Mouse (Mus musculus): ENCODE results near the gene Lefty1. TPM values are rescaled to one million over a fixed set of nuclear protein-coding genes. Genes with fewer than 3 reads are reported as not detected.
"Not testable (repeated sequence)": the region's sequence is repeated elsewhere in the genome, so short reads cannot be mapped to it uniquely, and the experiment has no call there.

Lefty1 gene
- polyA plus RNA-seq, 2 experiments from 2014 or later, result not detected

DNA sequence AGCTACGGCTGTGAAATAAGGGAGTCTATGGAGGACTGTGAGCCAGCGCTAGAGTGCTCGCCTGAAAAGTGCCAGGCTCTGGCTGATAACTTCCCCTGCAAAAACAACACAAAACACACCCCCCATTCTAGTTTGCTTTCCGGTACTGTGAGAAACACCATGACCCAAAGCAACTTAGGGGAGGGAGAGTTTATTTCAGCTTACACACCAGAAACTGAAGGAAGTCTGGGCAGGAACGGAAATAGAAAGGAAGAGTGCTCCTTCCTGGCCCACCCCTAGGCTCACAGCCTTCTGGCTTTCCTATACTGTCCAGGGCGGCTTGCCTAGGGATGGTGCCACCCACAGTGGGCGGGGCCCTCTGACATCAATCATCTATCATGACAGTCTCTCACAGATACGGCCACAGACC, 22.2 kb downstream of the Lefty1 start:
- ATAC-seq, result no peak

DNA sequence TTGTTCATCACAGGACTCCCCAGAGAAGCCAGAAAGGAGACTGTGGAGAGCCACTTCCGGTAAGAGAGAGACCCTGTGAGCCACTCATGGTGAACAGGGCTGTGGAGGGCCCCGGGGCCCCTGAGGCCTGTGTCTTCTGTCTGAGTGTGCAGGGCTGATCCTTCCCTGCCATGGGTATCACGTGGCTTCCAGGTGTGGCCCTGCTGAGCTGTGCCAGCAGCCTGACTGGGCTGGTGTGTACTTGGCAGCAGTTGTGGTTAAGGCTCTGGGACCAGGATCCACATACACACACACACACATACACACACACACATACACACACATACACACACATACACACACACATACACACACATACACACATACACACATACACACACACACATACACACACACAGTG, 23.2 kb downstream of the Lefty1 start:
- ATAC-seq, result no peak

DNA sequence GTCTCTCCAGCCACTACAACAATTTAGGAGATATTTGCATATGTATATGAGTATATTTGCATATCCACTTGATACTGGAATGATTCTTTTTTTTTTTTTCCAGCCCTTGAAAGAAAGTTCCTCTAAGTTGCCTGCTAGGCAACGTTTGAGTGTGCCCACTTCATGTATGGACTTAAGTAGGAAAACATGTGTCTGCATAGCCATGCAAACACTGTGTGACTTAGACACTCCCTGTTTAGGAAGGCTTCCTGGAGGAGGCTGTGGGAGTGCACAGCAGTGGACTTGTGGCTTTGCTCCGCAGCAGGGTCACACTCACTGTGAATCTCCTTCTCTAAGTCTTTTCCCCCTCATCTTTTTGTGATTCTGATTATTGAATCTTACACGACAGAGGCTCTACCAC, 24.0 kb downstream of the Lefty1 start:
- no peak for ATAC-seq

DNA sequence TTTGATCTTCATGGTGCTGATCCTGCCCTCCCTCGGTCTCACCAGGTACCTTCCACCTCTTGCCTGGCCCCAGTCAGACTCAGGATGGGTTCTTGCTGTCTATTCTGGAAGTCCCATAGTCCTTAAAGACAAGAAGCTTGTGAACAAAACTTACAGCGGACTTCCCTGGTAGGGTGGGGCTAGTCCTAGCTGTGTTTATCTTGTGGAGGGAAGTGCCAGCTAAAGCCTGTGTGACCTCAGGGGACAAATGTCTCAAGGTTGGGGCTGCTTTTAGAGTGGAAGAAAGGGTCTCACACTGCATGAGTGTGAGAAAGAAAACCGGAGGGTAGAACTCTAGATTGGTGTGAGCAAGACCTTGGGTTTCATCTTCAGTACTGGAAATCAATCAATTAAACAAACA, 31.0 kb downstream of the Lefty1 start:
- no peak for ATAC-seq

DNA sequence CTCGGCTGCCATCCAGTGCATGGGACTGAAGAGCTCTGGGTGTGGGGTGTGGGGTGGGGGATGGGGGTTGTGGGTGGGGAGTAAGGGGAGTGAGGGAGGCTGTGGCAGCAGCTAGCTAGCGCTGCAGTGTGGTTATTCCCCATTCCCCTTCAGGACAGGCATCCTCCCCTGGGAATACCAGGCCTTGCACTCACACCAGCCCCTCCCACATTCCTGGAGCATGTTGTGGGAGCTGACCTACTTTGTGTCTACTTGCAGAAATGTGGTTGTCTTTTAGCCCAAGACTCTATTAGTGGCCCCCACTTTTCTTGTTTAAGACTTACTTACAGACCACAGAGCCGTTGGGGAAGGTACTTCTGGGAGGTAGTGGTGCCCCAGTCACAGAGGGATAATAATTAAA, 31.7 kb downstream of the Lefty1 start:
- ATAC-seq, result no peak

DNA sequence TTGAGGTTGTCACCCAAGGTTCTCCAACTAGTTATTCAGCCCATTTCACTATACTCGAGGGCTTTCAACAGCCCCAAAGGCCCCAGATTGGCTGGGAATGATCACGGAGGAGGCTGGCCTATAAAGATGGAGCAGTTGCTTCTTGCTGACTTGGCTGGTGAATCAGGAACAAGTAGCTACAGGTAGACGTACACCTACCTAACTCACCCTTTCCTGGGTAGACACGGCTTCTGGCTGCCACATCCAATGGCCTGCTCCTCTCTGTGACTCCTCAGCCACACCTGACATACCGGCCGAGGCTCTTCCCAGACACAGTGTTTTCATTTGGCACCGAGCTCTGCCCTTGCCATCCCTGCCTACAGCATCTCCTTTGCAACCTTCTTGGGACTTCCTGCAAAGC, 32.4 kb downstream of the Lefty1 start:
- no peak for ATAC-seq

DNA sequence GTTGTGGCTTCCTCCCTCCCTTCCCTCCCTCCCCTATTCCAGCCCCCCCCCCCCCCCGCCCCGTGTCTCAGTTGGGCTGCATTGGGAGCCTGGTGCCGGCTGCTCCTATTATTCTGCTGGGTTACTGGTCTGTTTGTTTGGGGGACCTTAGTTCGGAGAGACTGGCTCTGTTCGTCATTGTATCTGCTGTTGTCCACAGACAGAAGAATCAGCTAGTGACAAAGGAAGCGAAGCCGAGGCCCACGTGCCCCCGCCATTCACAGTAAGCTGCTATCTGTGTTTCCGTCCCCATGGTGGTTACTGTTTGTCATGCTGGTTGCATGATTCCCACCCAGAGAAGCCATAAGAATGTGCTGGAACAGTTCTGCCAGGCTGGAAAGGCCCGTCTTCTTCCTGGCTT, 38.1 kb downstream of the Lefty1 start:
- ATAC-seq, result no peak

DNA sequence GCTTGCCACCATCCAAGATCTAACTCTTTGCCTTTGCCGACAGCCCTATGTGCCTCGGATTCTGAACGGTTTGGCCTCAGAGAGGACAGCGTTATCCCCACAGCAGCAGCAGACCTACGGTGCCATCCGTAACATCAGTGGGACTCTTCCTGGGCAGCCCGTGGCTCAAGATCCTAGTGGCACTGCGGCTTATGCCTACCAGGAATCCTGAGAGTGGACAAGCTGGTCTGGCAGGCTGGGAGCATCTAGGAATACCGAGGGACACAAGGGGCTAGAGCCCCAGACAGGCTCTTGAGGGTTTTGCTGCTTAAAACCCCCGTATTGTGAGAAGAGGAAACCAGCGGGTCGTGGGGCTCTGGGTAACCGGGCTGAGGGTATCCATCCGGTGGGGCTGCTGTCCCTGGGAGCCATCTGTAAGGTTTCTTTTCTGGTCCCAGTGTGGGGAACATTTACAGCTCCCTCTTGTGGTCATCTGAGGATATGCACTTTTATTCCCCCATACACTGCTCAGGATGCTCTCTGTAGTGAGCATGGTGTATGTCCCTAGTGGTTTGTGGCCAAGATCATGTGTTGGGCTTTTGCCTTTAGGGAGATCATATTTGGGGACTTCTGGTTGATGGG, 39.4 kb downstream of the Lefty1 start:
- peak; percentile 72 for ATAC-seq

DNA sequence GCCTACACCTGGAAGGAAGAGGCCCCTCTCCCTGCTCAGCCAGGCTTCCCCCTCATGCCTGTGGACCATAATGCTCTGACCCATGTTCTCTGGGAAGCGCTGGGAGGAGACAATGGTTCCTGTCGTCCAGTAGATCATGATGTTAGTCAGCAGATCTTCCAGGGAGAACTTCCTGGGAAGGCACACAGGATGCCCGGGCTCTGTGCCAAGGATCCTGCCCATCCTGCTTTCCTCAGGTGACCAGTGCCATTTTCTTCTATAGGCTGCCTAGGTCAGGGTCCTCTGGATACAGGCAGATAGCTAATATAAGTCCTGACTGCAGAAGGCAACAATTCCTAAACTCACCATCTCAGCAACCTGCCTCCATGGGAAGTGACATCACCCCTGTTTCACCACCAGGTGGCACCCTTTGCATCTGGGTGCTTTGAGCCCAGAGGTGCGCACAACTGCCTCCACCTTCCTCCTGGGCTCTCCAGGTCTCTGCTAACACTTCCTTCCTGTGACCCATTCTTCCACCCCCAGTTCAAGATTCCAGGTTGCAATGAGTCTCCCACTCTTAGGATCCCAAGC, 41.4 kb downstream of the Lefty1 start:
- ATAC-seq, result peak; percentile 71

DNA sequence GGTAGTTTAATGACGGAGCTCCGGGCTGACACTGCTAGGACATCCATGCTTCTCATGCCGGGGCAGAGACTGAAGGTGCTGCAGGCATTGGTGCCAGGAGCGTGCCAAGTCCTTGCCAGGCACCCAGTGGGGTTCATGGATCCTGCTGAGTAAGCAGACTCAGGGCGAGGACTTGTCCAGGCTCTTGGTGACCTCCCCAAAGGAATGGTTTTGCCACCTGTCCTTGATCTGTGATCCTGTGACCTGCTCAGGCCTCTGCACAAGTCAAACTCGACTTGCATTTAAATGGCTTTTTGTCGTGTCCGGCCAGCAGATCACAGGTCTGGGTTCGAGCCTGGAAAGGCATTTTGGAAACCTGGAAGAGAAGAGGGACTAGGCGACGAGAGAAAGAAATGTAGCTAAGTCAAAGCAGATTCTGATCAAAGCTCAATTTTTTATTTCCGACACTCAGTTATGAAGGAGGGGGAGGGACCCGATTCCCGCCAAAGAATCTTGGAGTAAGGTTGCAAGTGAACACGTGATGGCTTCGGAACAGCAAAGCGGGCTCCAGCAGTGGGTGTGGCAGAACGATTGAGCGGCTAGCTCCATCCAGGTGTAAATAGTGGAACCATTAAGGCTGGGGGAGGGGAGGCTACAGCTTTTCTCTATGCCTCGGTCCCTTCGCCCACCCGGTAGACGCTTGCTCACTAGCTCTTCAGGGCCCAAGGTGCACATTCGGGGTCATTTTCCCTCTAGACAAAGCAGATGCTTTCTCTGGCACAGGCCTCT, 44.8 kb downstream of the Lefty1 start:
- no peak for ATAC-seq

DNA sequence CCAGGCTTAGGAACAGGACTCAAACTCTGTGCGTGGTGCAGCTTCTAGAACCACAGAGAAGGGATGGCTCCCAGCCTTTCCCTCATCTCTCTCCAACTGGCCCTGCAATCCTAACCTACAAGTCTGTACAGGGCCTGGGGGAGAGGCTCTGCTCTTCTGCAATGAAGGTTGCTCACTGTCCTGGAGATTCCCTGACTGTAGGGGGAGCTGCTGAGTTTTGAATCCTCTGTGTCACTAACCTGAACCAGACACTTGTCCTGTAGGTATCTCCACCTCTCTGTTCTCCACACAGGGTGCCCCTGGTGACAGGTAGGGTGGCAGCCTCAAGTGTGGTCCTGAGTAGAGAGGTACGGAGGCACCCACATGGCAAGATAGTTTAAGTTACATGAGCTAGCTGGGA, 45.6 kb downstream of the Lefty1 start:
- peak; percentile 47 for ATAC-seq

DNA sequence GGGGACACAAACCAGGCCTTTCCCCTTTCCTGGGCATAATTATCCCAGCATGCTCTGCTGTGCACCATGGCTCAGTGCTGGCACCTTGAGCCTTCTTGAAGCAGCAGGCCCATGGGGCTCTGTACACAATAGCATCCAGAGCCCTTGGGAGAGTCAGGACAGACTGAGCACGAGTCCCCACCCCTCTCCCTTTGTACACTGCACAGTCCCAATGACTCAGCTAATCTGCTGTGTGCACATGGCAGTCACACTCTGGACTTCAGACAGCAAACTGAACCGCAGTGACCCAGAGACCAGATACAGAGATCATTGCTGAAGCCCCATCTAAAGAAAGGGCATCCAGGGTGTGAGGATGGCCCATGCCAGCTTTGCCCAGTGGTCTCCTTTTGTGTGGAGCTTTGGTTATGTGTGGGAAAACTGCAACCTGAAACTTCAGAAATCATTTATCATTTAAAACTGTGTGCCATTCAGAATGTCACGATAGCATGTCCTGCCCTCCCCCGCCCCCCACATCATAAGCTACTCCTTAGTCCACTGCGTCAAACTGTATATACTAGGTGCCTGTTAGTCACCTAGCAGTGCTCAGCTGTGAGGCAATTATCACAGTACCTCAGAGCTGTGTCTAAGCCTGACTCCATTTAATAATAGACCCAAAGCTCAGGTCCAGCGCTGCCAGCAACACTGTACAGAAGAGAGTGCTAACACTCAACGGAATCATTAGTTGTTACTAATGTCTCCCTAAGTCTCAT, 46.6 kb downstream of the Lefty1 start:
- not testable (repeated sequence) for ATAC-seq

DNA sequence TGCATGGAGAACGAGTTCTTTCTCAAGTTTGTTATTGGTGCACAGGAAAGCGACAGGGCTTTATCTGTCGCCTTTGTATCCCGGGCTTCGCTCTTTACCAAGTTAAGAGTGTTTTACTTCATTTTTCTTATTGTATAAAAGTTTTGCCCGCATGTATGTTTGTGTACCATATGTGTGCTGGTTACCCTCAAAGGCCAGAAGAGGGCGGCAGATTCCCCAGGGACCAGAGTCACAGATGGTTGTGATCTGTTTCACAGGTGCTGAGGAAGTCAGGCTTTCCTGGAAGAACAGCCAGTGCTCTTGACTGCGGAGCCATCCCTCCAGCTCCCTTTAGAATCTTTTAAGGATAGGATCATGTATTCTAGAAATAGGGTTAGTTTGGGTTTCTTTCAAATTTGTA, 51.9 kb downstream of the Lefty1 start:
- no peak for ATAC-seq

DNA sequence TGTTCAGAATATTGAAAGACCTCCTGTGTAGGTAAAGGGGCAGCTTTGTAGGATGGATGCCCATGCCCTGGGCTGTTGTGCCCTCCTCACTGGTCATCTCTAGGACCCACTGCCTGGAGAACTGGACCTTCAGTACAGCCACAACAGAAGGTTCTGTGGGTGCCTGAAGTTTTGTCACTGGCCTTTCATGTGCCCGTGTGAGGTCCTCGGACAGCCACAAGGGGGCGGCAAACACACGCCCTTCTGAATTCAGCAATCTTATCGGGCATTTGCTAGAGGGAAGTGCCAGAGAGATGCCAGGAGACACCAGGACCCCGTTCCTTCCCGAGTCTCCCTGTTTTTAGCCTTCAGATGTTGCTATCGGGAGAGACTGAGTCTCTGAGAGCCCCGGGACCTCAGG, 52.9 kb downstream of the Lefty1 start:
- peak; percentile 84 for ATAC-seq

Other genes starting within 250 kb of the Lefty1 start
- gene Mixl1, start 238.0 kb upstream of the Lefty1 start, polyA plus RNA-seq (2017; shearing (Covaris generic)), result under 1 TPM in 1 of 2 experiments, not detected in 1; 0.19 TPM
- 10 to 100 TPM; 11.2 to 16.1 TPM for gene Acbd3, start 209.0 kb upstream of the Lefty1 start, polyA plus RNA-seq (2017; shearing (Covaris generic))
- 100 to 1,000 TPM; 579 to 648 TPM for gene H3f3a, start 121.1 kb upstream of the Lefty1 start, polyA plus RNA-seq (2017; shearing (Covaris generic))
- 10 to 100 TPM; 44.4 to 50.2 TPM for gene Sde2, start 83.9 kb upstream of the Lefty1 start, polyA plus RNA-seq (2017; shearing (Covaris generic))
- gene Lefty2, start 41.9 kb upstream of the Lefty1 start, polyA plus RNA-seq (2017; shearing (Covaris generic)), result not detected
- gene Pycr2, start 30.7 kb upstream of the Lefty1 start, polyA plus RNA-seq (2017; shearing (Covaris generic)), result 10 to 100 TPM; 40.9 to 59.2 TPM
- 10 to 100 TPM; 17.2 to 34.7 TPM for gene Tmem63a, start 7.3 kb downstream of the Lefty1 start, polyA plus RNA-seq (2017; shearing (Covaris generic))
- 100 to 1,000 TPM; 247 to 262 TPM for gene Ephx1, start 85.9 kb downstream of the Lefty1 start, polyA plus RNA-seq (2017; shearing (Covaris generic))
- not detected for gene 9130409I23Rik, start 116.2 kb downstream of the Lefty1 start, polyA plus RNA-seq (2017; shearing (Covaris generic))
- 10 to 100 TPM; 36.4 to 43.5 TPM for gene Nvl, start 209.2 kb downstream of the Lefty1 start, polyA plus RNA-seq (2017; shearing (Covaris generic))
- 10 to 100 TPM; 65.6 to 72.8 TPM for gene Cnih4, start 209.7 kb downstream of the Lefty1 start, polyA plus RNA-seq (2017; shearing (Covaris generic))